Mouse (Mus musculus) thymus, adult 18-20 months (tissue): ENCODE measurements around the gene Dcxr.
"Not testable (repeated sequence)": the region's sequence is repeated elsewhere in the genome, so short reads cannot be mapped to it uniquely, and the experiment has no call there.

ENCODE experiments used
- DNase-seq, 2 experiments: peaks; one replicate each; pipeline ENCODE4 v3.0.0; 2022; ENCODE audit warnings: mixed read lengths in 2 of 2

Gene Dcxr

DNA sequence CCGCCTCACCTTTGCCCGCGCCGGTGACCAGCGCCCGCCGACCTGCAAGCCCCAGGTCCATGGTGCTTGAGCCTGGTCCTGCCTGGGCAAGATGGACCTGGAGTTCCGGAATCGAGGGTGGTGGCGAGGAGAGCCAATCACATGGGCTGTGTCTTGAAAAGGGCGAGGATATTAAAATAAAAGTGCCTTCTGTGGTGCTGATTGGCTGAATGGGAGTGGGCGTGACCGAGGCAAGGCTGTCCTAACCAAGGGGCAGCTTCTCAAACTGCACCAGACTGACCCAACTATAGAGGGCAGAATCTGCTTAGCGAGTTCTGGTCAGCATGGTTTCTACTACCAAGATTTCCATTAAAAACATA lies at the start of gene Dcxr:
TSS of gene Dcxr (minus strand) at position 113 of the 359 bp plus-strand sequence.
- DNase-seq: peak in 1 of 2 experiments; percentile 42

DNA sequence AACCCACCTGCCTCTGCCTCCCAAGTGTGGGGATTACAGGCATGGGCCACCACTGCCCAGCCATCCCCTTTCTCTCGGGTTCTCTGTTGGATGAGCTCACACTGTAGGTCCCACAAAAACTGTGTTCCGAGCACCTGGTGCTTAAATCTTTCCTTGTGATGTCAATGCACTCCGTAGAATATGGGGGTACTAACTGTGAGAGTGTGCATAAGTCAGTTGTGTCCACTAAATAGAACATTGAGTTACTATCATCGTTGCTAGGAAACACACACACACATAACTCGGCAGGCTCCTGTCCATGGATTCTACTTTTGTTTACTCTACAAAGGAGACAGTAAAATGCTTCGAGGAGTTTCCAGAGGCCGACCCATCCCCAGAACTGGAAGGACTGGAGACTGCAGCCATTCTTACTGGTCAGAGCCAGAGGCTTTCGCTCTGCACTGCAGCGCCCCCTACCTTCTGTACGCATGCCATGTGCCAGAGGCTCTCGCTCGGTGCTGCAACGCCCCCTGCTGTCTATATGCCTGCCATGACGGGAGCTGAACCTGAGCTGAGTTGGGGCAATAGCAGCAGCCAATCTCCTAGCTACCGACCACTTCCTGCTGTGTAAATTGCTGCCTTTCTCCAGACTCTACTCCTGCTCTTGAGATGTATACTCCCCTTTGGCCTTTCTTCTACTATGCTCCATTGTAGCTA lies 48.8 kb upstream of the Dcxr start:
- DNase-seq: peak; percentile 80 to 82

DNA sequence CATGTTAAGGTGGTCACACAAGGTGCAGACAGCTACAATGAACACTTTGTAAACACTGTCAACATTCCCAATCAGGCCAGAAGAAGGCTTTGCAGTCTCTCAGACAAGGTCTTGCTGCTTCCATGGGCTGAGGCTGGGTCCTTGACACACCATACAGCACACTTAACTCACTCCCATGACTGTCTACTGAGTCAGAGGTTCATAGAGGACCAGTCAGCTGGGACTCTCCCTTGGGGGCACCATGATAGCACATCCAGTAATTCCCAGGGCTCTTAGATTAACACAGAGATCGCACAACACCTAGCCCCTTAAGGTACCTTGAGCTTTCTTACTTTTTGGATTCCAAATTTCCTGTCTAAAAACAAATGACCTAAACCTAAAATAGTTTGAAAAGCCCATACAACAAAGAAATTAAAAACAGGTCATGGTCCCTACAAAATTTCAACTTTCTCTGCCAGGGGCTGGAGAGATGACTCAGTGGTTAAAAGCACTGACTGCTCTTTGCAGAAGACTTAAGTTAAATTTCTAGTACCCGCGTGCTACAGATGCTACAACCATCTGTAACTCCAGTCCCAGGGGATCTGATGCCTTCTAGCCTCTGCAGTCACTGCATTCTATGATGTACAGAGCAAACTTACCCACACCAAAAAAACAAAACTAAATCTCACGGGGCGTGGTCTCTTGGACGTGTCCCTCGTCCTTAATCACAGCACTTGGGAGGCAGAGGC lies 46.5 kb upstream of the Dcxr start:
- DNase-seq: no peak

DNA sequence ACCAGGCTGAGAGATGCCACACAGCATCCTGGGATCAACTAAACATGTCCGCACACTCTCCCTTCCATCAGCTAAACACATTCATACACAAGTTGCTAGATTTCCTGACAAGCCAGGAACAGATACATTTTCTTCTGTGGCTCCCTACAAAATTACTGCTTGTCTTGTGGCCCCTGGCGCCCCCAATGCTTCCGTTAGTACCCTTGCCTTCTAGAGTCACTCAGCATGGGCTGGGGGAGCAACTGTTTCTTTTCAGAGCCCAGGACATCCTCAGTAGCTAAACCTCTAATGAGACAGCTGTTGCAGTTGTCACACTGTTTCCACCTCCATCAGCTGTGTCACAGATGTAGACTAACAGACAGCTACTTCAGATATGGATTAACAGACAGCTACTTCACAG lies 45.7 kb upstream of the Dcxr start:
- no peak for DNase-seq

DNA sequence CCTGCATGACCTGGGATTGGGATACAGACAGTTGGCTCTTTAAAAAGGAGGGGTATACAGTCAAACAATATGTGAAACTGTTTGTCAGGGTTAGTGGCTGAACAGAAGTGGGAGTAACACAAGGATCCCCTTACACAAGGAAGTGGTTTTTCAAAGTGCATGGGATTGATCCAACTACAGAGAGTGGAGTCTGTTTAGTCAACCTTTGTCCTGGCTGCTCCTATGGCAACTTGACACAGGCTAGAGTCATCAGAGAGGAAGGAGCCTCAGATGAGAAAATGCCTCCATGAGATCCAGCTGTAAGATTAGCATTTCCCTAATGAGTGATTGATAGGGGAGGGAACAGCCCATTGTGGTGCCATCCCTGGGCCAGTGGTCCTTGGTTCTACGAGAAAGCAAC lies 41.1 kb upstream of the Dcxr start:
- no peak for DNase-seq

DNA sequence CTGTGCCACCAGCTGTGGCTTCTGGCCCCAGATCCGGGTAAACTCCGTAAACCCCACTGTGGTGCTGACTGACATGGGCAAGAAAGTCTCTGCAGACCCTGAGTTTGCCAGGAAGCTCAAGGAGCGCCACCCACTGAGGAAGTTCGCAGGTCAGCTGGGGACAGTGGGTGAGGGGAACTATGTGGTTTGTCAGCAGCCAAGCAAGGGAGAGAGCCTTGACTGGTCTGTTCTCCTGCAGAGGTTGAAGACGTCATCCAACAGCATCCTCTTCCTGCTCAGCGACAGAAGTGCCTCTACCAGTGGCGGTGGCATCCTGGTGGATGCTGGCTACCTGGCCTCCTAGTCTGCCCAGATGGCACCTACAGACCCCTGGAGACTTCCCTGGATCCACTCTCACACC lies 39.9 kb upstream of the Dcxr start:
- not testable (repeated sequence) for DNase-seq

DNA sequence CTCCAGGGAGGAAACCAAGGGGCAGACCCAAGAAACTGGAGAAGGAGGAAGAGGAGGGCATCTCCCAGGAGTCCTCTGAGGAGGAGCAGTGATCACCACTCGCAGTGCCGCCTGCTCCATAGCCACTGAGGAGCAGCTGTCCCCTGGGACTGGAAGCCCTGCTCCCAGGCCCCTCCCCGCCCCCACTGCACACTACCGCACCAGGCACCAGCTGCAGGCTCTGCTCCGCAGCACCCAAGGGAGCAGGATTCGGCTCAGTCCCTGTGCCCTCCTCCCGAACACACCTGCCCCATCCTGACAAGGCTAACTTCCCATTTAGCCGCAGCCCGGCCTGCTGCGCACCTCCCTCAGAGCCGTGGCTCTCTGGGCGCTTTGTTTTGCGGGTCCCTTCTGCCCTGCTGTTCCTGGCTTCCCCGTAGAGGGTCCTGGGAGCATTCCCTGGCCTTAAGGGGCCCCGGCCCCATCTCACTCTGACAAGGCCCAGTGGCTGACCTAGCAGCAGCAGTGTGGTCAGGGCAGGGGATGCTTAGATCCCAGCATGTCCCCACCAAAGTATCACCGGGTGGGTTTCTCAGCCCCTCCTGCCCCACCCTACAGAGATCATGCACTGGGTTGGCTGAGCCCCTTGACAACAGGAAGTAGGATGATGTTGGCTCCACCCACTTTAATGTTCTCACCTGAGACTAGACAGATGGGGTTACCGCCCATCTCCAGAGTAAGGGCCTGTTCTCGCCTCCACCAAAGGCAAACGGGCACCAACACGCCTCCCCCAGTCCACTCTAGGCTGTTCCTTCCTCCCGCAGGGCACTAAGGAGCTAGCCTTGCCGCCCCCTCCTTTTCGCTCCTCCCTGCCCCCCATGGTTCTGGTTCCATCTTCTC lies 36.3 kb upstream of the Dcxr start:
- DNase-seq: not testable (repeated sequence)

DNA sequence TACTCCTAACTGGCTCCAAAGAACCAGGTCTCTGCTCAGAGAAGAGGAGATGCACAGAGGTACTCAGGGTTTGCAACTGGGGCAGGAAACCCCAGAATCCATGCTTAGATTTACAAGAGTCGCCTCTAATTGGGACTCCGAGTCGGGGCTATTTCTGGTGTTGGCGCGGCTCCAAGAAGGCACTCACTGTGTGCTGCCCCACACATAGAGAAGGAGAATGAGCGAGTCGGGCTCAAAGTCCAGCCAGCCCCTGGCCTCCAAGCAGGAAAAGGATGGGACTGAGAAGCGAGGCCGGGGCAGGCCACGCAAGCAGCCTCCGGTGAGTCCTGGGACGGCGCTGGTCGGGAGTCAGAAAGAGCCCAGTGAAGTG lies 35.6 kb upstream of the Dcxr start, which contains the start of gene Hmga1b:
TSS of gene Hmga1b (plus strand) at position 123 of the 370 bp plus-strand sequence.
- not testable (repeated sequence) for DNase-seq

DNA sequence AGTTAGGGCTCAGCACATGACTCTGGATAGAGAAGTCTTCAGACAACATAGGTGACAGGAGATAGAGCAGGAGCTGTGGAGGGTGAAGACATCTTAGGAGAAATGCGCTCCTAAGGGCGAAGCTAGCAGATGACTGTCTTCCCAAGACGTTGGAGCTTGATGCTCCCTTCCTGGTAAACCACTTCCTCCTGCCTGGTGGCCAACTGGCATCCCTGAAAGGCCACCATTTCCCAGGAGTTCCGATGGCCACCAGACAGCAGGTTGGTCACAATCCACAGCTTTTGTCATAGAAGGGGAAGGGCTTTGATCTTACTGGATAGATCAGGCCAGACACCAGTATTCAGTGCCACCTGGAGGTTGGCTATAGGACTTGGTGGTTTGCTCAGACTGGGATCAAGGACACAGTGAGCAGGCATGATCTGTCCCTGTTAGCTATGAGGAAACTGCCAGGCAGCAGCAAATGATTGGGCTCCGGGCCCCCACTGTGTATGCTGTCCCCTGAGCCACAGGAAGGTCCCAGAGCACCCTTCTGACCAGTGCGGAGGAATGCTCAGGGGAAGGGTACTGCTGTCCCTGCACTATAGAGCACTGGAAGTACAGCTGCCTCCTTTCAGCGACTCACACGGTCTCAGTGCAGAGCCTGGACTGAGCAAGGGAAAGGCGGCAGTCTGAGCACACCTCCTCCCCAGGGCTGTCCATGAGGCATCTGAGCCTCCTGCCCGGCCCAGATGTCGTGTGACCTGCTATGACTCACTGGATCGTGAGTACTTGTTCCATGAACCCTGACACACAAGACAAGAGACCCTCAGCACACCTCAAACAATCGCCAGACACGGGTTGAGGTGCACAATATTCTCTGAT lies 35.0 kb upstream of the Dcxr start:
- no peak for DNase-seq

DNA sequence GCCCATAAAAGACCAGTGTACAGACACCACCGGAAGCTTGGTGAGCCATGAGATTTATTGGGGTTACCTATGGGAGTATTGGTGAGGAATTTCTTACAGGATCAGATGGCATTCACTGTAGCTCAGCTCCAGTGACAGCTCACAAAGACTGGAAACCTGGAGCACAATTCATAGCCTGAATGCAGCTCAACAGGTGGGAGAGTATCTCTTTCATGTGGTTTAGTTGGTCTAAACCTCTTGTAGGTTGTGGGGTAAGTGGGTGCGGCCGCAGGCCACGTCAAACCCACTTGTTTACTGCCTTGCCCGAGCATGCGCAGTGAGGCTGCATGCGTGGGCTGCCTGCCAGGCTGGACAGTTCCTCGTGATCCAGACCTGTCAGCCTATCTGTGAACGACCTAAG lies 33.2 kb upstream of the Dcxr start:
- DNase-seq: no peak

DNA sequence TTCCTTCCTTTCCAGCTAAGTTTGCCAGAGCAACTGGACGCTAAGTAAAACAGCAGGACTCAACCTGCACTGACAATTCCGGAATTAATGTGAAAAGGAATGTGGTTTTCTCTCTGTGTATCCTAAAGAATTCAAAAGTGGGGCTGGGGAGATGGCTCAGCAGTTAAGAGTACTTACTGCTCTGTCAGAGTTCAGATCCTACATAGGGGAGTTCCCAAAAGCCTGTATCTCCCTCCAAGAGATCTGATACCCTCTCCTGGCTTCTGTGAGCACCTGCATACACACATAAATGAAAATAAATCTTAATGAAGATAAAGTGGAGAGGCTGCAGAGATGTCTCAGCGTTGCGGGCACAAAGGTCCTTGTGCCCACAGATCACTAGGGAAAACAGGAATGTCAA lies 24.5 kb upstream of the Dcxr start:
- no peak for DNase-seq

DNA sequence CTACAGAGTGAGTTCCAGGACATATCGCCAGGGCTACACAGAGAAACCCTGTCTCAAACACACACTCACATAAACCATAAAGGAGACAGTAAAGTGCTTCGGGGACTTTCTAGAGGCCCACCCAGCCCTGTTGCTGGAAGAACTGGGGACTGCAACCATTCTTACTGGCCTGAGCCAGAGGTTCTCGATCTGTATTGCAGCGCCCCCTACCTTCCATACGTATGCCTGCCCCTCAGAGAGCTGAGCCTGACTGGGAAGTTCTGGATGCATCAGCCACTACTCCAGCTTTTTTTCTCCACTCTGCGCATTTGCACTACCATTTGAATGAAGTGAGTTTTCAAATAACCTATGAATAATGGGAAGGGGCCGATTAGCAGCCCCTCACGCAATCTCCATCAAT lies 22.3 kb upstream of the Dcxr start:
- DNase-seq: no peak

DNA sequence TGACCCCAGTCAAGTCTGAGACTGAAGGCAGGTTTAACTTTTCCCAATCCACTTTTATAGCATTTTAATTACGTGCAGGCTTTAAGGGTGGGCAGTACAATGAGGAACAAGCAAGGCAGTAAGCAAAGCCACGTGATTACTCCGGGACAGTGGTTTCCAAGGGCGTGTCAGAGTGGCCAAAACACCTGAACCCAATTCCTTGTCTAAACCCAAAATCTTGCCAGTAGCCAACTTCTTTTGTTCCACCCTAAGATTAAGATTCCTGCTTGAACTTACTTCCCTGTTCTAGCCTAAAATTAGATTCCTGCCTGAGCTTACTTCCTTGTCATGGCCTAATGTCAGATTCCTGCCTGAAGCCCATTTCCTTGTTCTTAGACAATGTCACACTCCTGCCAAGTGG lies 20.9 kb upstream of the Dcxr start:
- DNase-seq: no peak

DNA sequence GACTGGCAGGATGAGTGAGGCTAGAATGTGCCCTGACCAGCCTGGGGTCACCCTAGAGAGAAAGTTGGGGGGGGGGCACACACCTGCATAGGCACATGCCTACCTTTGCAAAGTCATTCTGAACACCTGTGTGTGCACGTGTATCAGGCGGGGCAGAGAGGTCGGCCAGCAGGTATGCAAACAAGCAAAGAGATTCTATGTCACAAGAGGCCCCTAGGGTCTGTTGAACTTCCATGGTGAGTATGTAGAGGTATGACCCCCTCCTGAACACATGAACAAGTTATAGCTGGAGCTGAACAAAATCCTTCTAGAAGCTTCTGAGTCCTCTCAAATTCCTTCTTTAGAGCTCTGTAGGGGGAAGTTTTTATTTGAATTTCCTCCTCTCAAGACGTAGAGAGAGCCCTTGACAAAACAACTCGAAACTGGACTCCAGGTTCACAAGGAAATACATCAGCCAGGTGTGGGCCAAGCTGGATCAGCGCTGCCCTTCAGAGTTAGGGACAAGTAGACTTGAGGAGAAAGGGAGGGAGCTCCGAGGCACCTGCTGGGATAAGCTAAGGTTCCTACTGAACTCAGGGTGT lies 17.1 kb upstream of the Dcxr start:
- DNase-seq: no peak

DNA sequence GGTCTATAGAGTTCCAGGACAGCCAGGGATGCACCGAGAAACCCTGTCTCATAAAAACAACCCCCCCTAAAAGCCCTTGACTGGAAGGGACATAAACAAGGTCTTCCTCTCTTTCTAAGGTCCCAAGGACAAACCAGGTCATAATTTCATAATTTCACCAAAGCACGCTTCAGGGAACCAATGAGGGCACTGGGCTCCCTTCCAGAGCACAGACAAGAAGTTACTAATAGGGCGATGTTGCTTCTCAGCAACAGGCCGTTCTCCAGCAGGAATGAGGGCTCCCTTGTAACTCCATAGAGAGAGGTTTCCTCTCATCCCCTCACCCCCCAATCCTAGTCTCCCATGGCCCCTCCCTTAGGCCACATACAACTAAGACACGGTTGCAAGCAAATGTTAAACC lies 13.9 kb upstream of the Dcxr start:
- DNase-seq: no peak

DNA sequence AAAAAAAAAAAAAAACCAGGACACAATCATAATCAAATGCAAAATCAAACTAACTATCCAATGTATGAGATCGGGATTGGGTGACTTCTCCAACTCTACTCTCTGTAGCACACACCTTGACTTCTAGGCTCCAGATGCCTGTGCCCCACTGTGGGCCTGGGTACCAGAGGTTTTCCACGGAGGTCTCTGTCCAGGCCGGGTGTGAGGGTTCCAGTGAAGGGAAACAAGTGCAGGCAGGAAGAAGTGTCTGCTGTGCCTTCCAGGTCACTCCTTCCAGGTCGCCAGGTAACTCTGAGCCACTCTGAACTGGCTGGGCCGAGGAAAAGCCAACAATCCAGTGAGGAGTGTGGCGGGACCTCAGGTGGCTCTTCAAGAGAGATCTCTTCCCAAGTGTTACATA lies 9.3 kb upstream of the Dcxr start:
- no peak for DNase-seq

DNA sequence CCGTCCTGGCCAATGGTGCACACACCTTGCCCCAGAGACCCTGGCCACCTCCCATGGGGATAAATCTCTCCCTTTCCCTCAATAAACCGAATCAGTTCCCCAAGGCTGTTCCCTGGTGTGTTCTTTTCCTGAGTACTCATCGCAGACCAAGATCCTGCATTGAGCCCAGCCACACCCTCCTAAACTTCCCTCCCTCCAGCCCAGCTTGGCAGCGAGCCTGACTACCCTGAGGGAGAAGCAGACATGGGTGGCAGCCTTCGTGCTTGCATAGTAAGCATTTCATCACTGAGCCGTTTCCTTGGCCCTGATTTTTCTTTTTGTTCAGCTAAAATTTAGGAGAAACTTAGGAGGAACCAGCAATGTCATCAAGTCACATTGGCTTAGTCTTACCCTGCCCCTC lies 6.4 kb upstream of the Dcxr start:
- DNase-seq: no peak

DNA sequence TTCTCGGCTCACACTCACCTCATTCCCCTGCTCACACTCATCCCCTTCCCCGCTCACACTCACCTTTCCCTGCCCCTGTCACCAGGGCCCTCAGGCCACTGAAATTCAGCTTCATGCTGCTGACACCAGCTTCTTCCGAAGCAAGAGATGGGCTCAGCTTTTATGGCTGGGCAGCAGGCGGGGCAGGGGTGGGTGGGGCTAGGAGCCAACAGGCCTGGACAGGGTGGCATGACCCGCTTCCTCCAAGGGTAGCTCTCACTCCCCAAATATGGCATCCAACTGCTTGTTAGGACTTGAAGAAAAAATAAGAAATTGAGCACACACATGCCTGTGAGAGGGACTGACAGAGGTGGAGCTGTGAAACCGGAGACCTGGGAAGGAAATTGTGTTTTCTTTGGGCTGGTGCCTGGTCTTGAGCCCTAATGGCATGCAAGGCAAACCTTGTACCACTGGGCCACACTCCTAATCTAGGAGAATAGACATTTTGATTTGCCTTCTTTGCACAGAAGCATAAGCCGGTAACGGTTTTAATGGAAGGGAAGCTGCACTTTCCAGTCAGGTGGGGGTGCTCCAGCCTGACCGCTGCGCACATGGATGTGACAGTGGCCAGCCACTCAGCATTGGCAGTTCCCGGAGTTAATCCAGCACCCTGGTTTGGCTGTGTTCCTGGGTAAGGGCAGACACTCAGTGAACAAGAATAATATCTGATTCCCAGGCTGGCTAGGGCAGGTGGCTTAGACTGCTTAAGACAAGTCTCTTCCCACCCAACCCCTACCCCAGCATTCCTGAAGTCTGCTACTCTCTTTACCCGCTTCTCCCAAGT lies 5.0 kb upstream of the Dcxr start, which contains the start of gene Cbr2:
TSS of gene Cbr2 (minus strand) at position 257 of the 823 bp plus-strand sequence.
- DNase-seq: no peak

DNA sequence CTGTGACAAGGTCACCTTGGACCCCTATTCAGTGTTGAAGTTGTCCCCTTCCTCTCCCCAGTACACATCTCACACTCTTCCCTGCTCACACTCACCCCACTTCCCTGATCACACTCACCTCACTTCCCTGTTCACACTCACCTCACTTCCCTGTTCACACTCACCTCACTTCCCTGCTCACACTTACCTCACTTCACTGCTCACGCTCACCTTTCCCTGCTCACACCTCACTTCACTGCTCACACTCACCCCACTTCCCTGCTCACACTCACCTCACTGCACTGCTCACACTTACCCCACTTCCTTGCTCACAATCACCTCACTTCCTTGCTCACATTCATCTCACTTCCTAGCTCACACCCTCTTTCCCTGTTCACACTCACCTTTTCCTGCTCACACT lies 4.3 kb upstream of the Dcxr start:
- no peak for DNase-seq

DNA sequence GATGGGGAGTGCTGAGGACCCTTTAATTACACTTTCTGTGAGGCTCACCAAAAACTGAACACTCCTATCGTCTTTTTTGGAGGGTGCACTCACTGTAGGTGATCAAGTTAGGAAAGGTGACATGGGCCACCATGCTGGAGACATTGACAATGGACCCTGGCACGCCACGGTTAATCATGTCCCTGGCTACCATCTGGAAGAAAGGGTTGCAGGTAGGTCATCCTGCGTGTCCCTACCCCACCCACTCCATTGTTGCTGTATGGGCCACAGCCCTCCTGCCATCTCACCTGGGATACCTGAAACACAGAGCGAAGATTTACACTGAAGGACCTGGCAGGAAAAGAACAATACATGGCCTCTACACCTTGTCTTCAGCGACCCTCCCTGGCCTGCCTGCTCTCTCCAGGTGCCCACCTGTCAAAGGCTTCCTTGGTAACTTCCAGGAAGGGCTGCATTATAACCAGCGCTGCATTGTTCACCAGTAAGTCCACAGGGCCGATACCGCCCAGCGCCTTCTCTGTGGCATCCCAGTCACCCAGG lies 3.3 kb upstream of the Dcxr start:
- no peak for DNase-seq
